Mouse (Mus musculus) kidney, adult 18-20 months (tissue): ENCODE results near the gene Zfp13.
"Not testable (repeated sequence)": the region's sequence is repeated elsewhere in the genome, so short reads cannot be mapped to it uniquely, and the experiment has no call there.

ENCODE experiments used
- DNase-seq: peaks from one replicate; pipeline ENCODE4 v3.0.0; 2021

Gene Zfp13

GRCm38 (mm10) chr17:23531408-23531807, 67.9 kb downstream of the Zfp13 start:
- DNase-seq = not testable (repeated sequence)
